Mouse (Mus musculus) cerebellum, postnatal 25 days (tissue): ENCODE measurements at regions not wholly inside any gene's neighbourhood (a gene's known extent, or its start where the extent isn't known, plus 50 kb on each side); places are given as distances from the start of the nearest gene placed in this dataset.
A peak's percentile ranks its signal among the peaks of the same experiment; 100 is the strongest.

Experiments used
- DNase-seq, 2 experiments: peaks; one replicate each; pipeline ENCODE4 v3.0.0; 2021; ENCODE audit warnings: mixed read lengths in 2 of 2

DNA sequence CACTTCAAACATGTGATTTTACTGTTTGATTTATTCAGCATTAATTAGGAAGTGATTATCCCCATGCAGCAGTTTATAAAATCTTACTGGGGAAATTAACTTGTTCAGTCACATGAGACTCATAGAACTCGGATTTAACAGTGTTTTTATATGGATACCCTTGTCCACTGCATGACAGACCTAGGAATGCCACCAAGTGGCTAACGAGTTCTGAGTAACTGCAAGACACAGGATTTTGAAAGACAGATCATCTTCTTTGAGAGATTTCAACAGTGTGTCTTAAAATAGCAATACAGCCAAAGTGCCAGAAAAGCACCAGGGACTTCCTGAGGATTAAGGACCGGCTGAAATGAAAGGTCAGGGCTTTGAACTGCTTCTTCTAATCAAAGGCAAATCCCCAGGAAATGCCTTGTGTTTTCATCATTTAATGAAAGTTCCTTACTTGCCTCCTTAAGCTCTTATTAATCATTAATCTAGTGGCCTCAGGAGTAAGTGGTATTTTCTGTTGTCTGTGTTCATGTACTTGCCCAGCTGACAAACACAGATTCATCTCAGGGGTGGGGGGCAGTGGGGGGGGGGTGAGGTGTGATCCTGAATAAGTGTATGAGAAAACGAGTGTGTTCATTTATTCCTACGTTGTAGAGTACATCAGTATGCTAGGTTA, 193.4 kb downstream of the Gm13691 start:
- no peak for DNase-seq

DNA sequence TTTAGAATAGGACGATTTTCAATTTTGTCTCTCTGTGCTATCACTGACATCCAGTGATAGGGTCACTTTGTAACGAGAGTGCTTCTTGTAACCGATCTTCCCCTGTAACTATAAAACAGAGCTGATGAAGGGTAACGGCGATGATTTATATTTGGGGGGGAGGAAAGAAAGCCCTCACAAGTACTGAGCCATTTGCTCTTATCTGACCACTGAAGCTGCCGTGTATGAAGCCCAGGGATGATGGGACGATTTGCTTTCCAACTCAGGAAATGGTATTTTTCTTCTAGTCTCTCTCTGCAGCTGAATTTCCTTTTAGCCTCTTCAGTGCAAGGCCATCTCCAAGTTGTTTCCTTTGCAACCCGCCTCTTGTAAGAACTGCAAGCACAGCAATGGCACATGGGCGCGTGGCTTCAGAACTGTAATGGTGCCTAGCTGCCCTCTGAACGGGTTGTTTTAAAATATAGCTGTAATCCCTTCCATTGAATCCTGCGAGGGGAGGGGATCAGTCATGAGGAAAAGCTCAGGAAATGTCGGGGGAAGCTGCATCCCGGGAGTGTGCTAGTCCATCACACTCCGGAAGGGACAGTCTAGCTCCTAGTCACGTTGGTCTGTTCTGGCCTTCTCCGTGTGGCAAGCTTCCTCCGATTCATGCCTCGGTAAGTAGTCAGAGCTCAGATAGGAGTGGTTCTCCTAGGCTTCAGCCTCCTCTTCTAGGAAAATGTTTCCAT, 194.1 kb downstream of the Gm13691 start:
- no peak for DNase-seq

DNA sequence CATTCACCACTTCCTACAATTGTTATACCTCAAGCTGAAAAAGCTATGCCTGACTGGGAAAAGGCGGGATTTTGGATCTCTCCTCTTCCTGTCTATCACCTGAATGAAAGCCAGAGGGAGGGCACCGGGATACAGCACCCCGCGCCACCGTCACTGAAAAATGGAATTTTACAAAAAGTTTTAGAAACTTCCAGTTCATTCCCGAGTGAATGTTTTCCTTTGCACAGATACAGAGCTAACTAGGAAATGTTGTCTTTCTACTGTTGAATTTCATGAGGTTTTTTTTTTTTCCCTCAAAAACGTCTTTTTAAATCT, 194.6 kb downstream of the Gm13691 start:
- no peak for DNase-seq

DNA sequence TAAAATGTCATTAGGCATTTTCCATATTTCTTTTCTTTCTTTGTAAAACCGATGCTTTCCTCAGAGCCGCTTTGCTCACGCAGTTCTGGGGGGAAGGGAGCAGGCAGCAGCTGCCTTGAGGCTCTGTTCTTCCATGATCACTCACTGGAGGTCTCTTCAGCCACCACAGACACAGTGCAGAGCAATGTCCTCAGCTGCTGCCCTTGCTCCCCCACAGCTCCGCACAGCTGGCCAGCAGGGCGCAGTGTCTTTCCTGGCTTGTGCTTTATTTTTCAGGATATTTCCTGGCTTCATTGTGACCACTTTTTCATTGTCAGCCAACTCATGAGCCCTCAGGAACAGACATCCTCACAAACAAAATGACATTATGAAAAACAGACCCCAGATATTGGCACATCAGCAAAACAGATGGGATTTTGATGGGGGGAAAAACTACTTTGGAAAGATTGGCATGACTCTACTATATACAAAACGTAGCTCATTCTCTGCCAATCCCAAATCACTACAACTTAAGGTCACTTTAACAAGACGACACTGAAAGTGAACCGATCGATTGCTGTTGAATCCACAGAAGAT, 195.9 kb downstream of the Gm13691 start:
- DNase-seq = peak in 1 of 2 experiments; percentile 2

DNA sequence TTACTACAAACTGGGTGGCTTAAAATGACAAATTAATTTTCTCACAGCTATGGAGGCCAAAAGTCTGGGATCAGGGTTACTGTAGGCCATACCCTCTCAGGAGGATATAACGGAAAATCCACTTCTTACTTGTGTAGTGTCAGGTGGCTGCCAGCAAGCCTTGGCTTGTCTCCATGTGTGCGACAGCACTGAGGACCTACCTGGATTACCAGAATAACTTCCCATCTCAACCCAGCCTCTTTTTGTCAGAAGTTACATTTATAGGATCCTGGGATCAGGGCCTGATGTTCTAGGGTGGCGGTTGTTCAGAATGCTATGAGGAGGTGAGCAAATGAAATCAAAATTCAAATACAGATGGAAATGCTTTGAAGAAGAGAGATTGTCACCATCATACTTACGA, 197.1 kb downstream of the Gm13691 start:
- DNase-seq = peak in 1 of 2 experiments; percentile 2

DNA sequence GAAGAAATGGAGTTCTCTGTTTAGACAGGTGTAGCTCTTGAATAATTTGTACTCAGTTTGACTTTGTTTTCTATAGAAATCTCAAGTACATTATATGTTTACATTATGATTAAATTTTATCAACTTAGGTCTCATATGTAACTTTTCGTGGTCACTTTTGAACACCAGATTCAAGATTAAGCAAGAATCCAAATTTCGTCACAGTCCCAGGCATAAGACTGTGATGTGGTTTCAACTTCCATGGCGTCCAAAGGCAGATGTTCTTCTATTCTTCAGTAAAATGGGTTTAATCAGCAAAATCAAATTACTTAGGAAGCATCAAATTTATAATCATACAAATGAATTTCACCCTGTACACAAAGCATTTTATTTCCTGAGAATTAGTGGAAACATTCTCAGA, 198.9 kb downstream of the Gm13691 start:
- no peak for DNase-seq

DNA sequence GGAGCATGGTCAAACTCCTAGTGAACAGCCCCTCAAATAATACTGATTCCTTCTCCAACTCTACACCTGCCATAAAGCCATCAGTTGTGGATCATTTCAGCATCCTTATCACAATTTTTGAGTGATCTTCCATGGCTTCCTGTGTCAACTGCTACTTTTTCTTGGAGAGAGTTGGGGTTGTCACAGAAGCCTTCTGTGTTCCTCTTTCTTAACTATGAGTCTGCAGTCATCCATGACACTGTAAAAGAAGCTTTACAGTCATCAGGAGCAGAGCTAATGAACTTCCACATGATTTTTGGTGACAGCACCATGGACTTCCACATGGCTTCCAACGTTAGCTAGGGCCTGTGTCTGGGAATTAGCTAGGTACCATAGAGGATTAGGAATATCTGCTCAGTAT, 208.1 kb downstream of the Calcrl start:
- DNase-seq = no peak

DNA sequence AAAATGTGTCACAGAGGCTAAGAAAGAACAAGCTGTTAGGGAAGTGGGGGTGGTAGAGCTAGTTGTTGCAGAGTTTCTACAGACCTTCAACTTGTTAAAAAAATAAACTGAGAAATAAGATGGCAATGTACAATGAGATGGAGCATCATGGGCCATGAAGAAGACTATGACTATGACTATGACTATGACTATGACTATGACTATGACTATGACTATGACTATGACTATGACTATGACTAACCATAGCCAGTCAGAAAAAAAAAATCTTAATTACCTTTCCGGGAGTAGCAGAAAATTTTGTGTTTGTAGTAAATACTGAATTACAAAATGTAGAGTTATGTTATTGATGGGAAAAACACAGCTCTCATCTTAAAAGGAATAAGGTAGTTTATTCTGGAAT, 203.2 kb downstream of the Calcrl start:
- no peak for DNase-seq

DNA sequence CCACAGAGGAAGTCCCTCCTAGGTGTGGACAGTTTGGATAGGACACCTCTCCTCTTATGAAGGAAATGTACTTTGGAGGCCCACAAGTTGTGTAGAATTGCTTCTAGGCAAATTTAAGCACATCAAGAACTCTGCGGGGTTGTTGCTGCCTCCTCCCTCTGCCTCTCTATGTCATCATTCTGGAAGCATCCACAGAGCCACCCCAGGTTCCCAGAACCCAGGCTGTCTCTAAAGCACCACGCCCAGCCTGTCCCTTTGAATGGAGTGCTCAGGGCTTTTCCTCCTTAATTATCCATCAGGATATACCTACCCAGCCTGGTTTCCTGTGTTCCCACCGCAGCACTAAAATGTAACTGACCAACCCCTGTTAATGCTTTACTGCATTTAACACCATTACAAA, 195.4 kb downstream of the Calcrl start:
- DNase-seq = no peak

DNA sequence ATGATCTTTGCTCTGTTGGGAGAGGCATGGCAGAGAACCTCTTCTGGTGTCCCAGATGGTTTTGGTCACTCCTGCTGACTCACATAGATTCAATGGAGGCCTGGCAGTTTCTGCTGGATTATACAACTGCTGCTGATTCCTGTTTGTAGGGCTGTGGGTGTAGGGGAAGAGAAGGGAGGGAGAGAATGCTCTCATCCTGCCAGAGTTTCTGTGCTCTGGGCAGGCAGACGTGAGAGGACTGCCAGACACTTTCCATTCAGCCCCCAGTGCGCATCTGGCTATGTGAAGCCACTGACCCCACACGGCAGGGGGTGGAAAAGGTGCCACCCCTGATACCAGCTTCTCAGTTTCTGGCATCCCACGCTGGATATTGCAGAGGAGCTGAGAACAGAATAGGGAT, 189.6 kb downstream of the Calcrl start:
- no peak for DNase-seq

DNA sequence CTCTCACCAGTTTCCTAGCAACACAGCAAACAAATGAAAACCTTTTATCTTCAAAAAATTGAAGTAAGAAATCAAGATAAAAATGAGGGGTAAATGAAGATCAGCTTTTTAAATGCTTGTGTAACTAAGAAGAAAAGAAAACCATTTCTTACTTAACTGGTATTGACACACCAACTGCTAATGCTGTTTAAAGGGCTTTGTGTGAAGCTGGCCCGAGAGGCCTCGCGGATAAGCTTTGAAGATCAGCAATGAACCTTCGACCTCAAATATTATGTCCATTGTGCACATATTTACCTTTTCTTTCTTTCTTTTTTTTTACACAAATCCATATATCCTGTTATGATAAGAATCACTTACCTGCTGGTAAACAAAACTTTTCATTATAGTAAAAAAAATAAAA, 184.0 kb downstream of the Calcrl start:
- no peak for DNase-seq

DNA sequence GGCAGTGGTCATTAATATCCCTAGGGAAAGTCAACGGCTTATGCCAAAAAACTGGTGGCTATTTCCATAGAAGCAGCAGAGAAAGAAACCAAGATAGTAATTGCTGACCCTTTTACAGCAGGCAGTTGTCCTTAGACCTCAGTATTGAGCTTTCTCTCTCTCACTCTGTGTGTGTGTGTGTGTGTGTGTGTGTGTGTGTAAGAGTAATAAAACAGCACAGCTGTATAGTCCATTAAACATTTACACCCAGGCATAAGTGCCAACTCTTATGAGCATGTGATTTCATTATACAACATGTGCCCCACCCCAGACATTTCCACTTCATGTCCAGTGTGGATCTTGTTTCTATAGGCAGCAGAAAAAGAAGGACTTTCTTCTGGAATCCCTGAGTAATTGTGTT, 183.2 kb downstream of the Calcrl start:
- no peak for DNase-seq

DNA sequence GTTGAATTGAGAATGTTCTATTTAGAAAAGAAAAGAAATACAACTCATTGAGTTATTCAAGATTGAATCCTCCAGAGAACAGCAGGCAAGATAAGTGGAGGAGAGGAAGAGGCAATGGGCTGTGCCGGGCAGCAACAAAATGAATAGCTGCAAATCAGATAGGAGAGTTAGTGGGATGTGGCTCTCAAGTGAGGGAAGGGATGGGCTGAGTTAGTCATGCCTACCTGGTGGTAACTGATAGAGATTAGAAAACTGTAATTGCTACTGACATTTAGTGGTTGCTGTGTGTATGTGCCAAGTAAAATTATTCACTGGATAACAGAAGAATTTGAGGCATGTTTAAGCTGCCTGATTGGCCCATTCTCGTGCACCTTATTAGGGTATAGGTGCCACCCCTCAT, 179.3 kb downstream of the Calcrl start:
- no peak for DNase-seq

DNA sequence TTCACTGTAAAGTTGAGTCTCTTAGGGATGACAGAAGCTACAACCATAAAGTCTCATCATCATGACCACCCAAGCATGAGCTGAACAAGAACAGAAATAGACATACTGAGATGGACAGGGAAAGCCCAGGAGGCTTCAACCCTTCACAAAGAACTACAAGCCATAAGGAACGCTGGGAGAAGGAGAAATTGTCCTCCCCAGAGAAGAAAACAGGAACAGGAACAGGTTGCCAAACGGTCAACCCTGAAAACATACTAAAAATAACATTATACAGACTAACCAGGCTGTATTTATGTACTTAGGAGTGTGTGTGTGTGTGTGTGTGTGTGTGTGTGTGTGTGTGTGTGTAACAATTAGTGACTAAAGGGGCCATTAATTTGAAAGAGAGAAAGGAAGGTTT, 178.6 kb downstream of the Calcrl start:
- no peak for DNase-seq

DNA sequence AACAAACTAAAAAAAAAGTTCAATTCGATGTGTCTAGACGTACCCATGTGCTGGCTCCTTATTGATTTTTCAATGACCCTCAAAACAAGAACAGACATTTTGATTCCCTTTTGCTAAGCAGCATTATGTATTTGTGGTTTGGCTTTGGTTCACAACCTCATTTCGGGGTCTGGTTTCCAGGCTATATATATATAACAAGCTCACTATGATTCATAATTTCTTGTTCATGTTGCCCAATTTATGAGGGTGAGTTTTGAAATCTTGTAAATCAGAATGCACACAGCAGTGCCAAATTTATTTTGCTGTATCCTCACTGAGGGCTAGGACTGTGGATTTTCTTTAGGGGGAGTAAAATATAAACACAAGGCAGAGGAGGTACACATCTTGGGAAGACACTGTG, 177.0 kb downstream of the Calcrl start:
- DNase-seq = no peak

DNA sequence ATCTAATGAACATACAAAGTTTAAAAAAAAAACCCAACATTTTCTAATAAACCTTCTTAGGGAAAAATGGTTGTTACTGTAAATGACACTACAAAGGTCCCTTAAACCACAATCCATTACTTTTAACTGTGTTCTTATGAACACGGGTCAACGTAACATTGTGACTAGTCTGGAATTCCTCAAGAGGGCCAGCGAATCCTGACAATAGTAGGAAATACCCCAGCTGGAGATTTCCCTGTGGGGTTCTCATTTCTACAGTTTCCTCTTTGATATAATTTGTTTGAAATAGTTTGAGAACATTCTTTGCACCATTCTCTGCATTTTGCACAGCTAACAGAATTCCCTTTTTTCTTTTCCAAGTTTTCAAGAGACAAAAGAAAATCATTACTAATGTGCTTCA, 175.3 kb downstream of the Calcrl start:
- DNase-seq = no peak

DNA sequence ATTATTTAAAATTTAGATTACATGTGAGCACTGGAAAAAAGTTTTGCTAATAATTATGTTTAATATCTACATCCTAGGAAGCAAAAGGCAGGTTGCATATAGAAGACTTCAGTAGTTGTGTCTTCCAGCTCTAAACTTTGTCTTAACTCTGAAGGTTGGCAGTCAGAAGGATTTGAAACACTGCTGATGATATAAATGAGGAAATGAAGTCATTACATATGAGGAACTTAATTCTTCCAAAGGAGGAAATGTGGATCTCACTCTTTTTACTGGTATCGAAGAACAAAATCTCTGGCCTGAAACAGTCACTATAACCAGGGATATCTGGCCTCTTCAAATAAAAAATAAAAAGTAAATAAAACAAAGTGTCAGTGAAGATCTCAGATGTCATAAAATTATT, 173.1 kb downstream of the Calcrl start:
- no peak for DNase-seq

DNA sequence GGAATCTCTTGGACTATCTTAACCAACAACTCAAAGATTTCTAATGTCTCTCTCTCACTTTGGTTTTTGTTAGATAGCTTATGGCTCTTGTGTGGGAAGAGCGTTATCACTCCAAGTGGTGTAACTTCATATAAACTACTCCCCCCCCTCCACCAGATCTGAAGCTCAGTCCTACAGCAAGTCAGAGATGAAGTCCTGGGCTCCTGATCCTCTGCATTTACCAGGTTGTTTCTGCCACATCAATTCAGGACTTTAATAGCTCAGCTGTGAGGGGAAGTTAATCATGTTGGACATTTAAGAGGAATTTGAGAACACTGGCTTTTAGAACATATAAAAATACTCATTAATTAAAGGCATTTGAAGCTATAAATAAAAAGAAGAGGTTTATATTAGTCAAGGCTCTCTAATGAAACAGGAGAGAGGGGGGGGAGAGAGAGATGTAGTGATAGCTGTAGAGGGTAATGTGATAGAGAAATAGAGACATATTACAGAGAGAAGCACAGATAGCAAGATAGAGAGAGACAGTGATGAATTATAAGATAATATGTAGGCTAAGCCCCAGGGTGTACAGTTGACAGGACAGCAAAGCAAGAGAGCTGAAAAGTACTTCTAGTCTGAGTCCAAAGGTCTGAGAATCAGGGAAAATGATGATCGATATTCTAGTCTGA, 166.7 kb downstream of the Calcrl start:
- no peak for DNase-seq

DNA sequence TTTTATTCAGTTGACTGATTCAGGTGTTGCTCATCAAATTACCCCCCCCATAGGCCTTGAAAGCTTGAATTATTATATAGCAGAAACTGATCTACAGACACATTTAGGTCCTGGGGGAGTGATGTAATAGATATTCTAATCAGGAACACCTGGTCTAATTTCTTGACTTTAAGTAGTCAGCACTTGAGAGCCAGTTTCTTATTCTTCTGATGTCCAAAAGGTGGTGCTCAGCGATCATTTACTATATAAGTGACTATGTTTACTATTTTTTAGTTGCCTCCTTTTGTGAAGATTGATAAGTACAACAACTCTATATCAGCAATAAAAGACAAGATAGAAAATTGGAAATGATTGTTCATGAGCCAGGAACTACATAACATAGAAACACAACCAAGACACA, 166.0 kb downstream of the Calcrl start:
- DNase-seq = no peak

DNA sequence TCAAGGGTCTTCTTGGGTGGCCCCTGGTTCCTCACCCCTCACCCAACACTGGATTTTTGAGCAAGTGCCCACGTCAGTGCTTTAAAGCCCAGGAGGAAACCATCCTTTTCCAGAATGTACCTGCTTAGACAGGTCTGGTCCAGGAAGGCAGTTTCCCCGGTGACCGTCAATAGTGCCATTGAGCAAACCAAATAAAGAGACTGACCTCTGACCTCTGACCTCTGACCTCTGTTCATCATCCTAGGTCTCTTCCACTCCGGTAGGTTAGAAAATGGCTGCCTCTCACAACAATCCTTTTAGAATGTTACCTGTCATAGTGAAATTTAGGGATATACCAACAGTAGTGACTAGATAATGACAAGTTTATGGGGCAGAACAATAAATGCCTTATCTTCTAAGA, 164.5 kb downstream of the Calcrl start:
- DNase-seq = no peak

DNA sequence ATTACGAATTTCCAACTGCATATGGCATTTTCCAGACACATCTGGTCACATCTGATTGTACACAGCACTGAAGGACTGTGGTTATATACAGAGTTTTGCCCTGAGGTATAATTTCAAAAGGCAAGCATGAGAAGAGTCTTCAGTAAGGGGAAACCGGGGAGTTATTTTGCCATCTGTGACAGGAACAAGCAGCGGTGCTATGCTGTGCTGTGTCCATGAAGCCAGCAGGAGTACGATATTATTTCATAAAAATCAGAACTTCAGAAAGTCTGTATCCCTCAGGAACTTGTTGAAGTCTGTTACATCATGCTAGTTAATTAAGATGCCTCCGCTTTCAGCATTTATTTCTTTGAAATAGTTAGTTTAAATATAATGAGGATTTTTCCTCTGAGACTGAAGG, 163.7 kb downstream of the Calcrl start:
- DNase-seq = no peak

DNA sequence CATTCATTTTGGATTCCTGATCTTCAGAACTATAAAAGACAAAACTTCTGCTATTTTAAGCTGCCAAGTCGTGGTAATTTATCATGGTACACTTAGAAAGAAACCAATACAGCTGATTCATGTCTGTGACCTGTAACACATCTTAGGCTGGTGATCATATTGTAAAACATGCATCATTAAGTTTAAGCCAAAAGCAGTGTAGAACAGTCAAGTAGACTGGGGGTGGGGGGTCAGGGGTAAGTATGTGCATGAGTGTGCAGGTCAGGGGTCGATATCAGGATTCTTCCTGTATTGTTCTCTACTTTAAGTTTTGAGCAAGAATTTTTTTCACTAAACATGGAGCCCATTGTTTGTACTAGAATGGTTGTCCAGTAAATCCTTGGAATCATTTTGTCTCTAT, 160.7 kb downstream of the Calcrl start:
- DNase-seq = no peak

DNA sequence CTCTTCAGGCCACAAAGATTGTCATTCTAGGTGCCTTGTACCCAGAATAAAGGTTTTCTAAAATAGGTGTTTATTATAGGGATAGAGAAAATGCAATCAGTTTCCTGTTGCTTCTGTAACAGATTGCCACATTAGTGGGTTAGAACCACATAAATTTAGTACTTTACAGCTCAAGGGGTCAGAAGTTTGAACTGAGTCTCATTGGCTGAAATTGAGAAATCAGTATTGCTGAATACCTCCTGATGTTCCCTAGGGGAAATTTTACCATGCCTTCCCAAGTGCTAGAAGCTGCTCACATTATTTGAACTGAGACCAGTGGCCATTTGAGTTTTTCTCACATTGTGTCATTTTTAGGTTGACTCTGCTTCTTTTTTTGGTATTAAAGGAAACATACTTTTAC, 160.2 kb downstream of the Calcrl start:
- DNase-seq = no peak

DNA sequence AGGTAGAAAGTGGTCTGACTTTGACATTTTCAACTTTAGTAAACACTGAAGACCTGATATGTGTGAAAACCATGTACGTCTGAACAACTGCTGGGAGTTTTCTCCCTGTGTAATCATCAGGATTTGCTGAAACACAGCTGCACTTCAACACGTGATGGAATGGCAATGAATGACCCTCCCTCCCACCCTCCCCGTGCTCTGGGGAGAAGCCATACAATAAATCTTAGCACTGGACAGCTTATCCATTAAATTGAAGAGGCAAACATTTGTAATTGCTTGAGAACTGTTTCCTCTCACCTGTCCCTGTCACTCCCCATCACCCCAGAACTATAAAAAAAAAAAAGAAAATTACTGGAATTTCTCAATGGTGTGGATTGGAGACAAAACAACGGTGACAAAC, 159.1 kb downstream of the Calcrl start:
- no peak for DNase-seq
